Mouse (Mus musculus) adipocyte (in vitro differentiated cells): Measurements from ENCODE around the gene Pilra.

Source experiments
- DNase-seq: peaks from one replicate; pipeline ENCODE4 v3.0.0-alpha.2; 2016; ENCODE audit warnings: low spot score

The Pilra gene

DNA sequence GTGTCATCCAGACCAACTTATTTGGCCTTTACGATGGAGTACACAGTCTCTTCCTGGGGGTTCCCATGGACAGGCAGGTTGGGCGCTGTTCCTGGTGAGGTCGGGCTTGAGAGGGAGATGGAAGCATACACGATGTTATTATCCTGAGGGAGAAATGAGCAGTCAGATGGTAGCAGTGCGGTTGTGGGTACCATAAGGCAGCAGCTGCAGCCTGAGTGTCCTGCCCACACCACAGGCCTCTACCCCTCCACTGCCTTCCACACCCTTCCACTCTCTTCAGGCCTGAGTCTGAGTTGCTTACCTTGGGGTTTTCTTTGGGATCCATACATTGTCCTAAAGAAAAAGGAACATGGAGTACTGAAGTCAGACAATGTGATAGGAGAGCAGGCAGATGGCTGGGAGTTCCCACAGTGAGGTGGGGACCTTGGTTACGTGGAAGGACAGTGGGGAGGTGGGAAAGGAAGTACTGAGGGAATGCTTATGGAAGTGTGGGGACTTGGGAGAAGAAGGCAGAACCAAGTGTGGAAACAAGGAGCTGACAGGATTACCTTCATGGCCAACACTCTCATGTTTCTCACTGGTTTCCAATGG lies 12.5 kb downstream of the Pilra start:
- DNase-seq, result no peak

DNA sequence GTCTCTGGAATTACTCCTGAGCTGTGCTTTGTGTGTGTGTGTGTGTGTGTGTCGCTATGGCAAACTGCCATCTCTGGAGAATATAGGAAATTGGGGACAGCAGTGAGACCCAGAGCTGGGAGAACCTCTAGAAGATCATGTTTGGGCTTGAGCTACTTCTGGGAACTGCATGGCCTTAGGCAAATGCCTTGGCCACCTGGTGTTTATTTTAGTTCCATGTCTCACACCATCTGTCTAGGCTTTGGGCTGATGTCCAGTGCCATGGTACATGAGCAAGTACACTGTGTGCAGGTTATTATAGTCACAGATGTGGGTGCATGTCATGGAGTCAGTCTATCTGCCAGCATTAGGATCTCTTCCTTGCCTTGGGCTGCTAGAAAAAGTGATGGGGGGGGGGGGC lies 13.5 kb downstream of the Pilra start:
- no peak for DNase-seq

- DNase-seq, result no peak
Measured at GRCm38 (mm10) chr5:137822126-137822525, 14.0 kb downstream of the Pilra start.

- no peak for DNase-seq
Measured at GRCm38 (mm10) chr5:137817466-137818222, 18.4 kb downstream of the Pilra start.

- DNase-seq, result no peak
Measured at GRCm38 (mm10) chr5:137808316-137808715, 27.8 kb downstream of the Pilra start.

- DNase-seq, result no peak
Measured at GRCm38 (mm10) chr5:137806158-137806557, 29.9 kb downstream of the Pilra start.

DNA sequence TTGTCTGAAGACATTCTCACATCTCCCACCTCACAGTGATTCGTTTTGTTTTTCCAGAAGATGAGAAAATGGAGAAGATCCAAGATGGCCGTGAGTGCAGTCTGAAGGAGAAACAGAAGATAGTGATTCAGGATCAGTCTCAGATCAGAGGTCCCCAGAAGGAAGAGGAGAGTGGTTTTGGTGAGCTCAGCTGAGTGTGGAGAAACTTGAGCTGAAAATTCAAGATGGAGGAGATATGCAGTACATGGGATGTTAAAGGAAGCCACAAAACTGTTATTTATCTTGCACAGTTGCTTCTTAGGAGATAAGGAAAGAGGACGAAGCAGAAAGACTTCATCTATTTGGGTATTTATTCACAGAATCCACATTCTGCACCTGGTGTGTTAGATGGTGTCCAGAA lies 35.2 kb downstream of the Pilra start:
- no peak for DNase-seq

DNA sequence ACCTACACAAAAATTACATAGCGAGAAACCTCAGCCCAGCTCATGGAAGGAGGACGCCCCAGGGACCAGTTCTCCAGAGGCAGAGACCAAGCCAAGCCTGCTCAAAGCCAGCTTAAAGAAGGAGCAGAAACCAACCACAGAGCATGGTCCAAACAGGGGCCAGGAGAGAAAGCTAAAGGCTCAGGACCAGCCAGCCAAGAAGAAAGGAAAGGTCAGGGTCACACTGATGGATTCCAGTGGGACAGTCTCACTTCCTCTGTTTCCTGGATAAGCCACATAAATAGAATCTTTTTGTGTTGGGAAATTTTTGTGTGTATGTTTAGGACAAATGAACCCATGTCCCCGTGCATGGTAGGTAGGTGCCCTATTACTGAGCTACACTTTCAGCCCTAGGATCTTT lies 39.5 kb downstream of the Pilra start:
- no peak for DNase-seq

GRCm38 (mm10) chr5:137791553-137791952 lies 44.5 kb downstream of the Pilra start:
- peak; percentile 53 for DNase-seq

DNA sequence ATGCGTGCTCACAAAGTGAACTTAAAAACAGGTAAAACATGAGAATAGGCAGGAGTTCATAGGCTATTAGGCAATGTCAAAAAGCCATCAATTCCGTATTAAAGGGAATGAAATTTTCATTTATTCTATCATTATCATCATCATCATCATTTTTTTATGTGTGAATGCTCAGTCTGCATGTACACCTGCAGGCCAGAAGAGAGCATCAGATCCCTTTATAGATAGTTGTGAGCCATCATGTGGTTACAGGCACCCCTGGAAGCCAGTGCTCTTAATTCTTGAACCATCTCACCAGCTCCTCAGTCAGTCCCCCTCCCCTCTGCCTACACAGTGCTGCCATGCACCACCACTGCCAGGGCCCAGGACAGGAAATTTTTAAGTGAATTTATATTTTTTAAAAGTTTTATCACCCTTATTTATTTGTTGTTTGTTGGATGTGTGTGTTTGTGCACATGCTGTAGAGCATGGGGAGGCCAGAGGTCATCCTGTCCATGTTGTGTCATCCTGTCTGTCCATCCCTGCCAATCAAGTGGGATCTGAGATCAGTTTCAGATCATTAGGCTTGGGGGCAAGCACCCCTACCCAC lies 47.0 kb downstream of the Pilra start:
- DNase-seq, result no peak

- DNase-seq, result no peak
Measured at GRCm38 (mm10) chr5:137788171-137788570, 47.9 kb downstream of the Pilra start.

DNA sequence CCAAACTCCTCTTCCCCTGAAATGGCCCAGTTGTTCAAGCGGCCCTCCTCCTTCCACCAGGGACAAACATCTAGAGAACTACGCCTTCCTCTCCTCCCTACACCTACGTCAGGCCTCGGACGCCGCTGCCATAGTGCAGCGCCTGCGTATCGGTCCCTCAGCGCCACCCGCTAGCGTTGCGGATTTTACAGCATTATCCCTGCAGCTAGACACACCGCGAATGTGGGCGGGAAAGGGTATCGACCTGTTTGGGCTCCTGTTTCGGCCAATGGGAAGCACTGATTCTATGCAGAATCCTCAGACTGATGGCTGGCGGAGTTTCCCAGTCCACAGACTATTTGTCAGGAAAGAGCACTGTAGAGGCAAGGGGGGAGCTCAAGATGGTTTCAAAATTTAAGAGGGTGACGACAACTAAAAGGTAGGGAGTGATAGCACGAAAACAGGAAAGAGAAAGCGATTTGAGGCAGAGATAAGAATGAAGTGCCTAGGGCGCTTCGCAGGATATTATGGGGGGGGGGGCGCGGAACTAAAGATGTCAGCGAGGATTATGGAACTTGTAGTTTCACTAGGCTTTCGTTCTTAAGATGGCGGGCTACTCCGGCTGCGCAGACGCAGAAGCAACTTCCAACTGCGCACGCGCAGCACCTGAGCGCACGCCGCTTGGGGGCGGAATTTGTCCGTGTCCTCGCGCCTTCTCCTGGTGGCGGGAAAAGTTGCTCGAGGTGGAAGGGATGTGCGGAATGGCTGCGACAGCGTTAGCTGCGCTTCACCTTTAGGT lies 48.7 kb downstream of the Pilra start, which contains the start of the genes Mepce and Zcwpw1:
TSS of gene Mepce (minus strand) at position 505 of the 778 bp plus-strand sequence.
TSS of gene Zcwpw1 (plus strand) at position 648 of the 778 bp plus-strand sequence.
- DNase-seq, result peak; percentile 94

DNA sequence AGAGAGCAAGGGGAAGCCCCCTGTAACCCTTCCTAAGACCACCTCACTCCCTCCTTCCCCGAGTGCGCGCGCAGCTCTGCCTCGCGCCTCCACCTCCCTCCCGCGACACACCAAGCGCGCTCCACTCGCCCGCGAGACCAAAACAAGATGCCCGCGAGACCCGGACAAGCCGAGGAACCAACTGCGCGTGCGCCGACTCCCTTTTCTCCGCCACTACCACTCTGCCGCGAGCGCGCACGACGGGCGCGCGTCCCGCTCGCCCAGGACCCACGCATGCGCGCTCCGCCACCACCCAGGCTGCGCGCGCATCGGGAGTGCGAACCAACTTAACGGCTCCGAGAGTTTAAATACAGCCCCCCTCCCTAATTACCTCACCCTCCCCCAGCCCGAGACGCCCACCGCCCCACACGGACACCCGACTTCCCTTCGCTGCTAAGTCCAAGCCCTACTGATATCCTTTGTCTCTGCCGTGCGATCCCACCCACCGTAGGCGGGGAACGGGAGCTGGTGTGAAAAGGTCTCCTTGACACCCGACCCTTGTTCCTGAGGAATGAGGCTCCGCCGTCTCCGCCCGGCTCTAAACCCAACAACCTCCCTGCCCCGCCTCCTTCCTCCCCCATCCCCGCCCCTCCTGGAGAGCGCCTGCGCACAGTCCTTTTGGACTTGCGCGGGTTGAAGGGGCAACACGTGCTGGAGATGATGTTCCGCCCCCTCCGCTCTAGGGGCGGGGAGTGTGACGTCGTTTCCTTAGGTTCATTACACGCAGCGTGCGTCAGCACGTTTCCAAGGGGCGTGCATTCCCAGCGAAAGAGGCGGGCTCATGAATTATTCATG lies 49.8 kb downstream of the Pilra start:
- peak; percentile 100 for DNase-seq

DNA sequence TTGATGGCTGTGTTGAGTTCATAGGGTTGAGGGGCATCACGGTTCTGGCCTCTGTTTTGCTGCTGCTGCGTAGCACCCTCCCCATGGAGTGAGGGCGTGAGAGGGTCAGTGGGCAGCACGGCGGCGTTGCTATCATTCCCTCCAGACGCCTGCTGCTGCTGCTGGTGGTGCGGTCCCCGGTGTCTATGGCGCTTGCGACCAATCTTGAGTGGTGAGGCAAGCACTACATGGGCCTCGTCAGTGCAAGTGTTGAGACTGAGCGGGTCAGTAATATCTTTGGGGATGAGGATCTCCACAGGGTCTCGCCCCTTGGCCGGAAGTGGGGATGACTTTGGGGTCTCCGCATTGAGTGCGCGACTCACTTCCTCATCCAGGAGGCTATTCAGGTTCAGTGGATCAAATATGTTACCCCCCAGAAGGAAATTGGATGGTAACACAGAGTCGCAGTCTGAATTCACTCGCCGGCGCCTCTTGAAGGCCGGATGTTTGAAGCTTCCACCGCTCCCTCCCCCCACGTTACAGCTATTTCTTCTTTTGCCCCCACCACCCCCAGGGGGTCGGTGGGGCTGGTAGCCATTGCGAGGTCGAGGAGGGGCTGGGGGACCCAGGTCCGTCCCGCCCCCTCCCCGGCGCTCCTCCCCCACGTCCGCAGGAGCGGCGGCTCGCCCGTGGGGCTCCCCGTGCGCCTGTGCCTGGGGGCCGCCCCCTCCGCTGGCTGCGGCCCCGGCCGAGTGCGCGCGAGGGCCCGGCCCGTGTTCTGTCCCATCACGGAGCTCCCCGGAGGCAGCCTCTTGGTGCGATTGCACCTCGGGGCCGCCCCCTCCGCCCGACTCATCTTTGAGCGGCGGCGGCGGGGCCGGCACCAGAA lies 50.7 kb downstream of the Pilra start:
- no peak for DNase-seq

- DNase-seq, result no peak
Measured at GRCm38 (mm10) chr5:137784546-137784945, 51.5 kb downstream of the Pilra start.

GRCm38 (mm10) chr5:137783901-137784540 lies 52.1 kb downstream of the Pilra start:
- DNase-seq, result no peak

DNA sequence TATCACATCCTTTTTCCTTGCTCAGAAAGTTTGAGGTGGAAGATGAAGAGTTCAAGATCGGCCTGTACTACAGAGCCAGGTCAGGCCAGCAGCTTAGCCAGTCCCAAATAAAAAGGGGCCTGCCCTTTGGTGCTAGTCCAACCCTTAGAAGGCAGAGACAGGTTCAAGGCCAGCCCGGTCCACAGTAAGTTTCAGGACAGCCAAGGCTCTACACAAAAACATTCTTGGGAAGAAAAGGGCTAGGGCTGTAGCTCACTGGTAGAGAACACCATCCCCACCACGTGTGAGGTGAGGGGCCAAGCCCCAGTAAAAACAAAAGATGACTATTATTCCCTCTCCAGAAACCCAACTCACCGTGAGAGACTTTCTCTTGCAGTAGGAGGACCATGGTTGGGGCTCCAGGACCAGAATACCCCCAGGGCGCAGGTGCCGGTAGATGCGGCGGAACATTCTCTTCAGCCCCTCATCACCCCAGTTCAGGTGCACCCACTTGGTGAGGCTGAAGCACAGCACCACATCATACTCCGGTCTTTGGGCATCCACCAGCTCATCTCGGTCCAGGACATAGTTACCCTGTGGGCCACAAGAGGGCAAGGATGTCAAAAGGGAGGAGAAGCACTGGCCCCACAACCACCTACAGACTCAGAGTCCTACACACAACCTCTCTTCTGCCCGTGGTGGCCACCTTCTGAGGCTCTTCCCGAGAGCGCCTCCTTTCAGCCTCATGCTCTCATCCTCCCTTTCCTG lies 53.1 kb downstream of the Pilra start:
- no peak for DNase-seq

GRCm38 (mm10) chr5:137781661-137782060 lies 54.4 kb downstream of the Pilra start:
- no peak for DNase-seq
